Mouse (Mus musculus) embryonic facial prominence, embryonic 14.5 days (tissue): ENCODE measurements around the gene 9030612E09Rik. TPM values are rescaled to one million over a fixed set of nuclear protein-coding genes. Genes with fewer than 3 reads are reported as not detected.

Experiments
- ATAC-seq: fragments of 200-750 bp; cut with Nextera tagmentation; 2 replicates; pipeline ENCODE4 v1.8.0; 2017; ENCODE audit warnings: low read depth, moderate number of reproducible peaks, moderate TSS enrichment
- DNase-seq: peaks from one replicate; pipeline ENCODE4 v3.0.0-alpha.2; 2015; ENCODE audit warnings: low spot score
- H3K27ac ChIP-seq: fragments of 300-500 bp; sonication (generic); replicated peaks from 2 replicates; pipeline ENCODE4 v1.5.1; 2014; ENCODE audit warnings: low read depth, mild to moderate bottlenecking, low read length, moderate library complexity
- H3K27me3 ChIP-seq: fragments of 300-500 bp; sonication (generic); replicated peaks from 2 replicates; pipeline ENCODE4 v1.6.1; 2014; ENCODE audit warnings: low read length; ENCODE audit not compliant: control insufficient read depth, insufficient read depth
- H3K36me3 ChIP-seq: fragments of 300-500 bp; sonication (generic); 2 replicates; pipeline ENCODE4 v1.6.1; 2014; ENCODE audit warnings: low read length, mixed read lengths; ENCODE audit not compliant: control insufficient read depth, insufficient read depth
- H3K4me1 ChIP-seq: fragments of 300-500 bp; sonication (generic); 2 replicates; pipeline ENCODE4 v1.6.1; 2014; ENCODE audit warnings: antibody characterized with exemption, low read length; ENCODE audit not compliant: control insufficient read depth, insufficient read depth
- H3K4me2 ChIP-seq: fragments of 300-500 bp; sonication (generic); 2 replicates; pipeline ENCODE4 v1.6.1; 2014; ENCODE audit warnings: low read depth, mild to moderate bottlenecking, low read length, moderate library complexity, mixed read lengths
- H3K4me3 ChIP-seq: fragments of 300-500 bp; sonication (generic); 2 replicates; pipeline ENCODE4 v1.5.1; 2014; ENCODE audit warnings: low read depth, mild to moderate bottlenecking, low read length
- H3K9ac ChIP-seq: fragments of 300-500 bp; sonication (generic); 2 replicates; pipeline ENCODE4 v1.6.1; 2014; ENCODE audit warnings: low read depth, mild to moderate bottlenecking, low read length, moderate library complexity, mixed read lengths
- H3K9me3 ChIP-seq: fragments of 300-500 bp; sonication (generic); 2 replicates; pipeline ENCODE4 v1.6.1; 2016; ENCODE audit warnings: low read length; ENCODE audit not compliant: control insufficient read depth
- WGBS: fragments of 180-500 bp; shearing (Covaris S2); extraction: QIAGEN DNeasy Blood & Tissue Kit; methylation state at CpG from one replicate; pipeline ENCODE4 v1.1.7; 2014; 5-methylcytosine and 5-hydroxymethylcytosine counted together
- polyA plus RNA-seq: library from polyadenylated mRNA; unstranded; fragments of >200 nt; fragmentation: Nextera tagmentation; extraction: Ambion mirVana; gene quantifications from 2 replicates; pipeline ENCODE4 v1.2.1, GENCODE M21; 2014

9030612E09Rik gene
- polyA plus RNA-seq, 1 experiment from 2014 or later: 0.93 TPM

DNA sequence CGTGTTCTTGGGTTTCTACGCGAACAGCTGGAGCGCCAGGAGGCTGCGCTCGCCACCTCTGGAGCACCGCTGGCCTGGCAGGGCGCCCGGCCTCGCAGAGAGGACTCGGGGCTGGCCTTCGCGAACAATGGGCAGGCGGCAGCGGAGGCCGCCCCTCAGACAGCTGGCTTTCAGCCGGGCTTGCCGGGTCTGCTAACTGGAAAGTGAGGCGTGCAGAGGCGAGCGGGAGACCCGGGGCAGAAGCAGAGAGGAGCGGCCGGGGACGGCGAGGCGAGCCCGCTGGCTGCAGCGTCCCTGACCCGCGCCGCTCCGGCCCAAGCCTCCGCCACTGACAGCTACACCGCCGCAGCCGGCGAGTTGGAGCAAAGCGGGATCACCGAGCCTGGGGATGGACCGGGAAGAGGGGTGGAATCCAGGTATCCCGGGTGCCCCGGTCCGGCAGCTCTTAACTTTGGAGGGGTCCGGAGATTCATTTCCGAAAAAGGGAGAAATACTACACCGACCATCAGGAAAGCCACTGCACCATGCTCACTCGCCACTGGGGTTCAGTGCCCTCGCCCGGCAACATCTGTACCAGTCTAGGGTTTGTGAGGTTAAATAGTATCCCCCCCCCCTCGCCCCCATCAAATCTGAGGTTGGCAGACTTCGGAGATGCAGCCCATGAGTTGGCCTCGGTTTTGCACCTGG, 1.2 kb upstream of the 9030612E09Rik start:
- H3K4me2 ChIP-seq: peak overlapping the region; percentile 76
- ATAC-seq: peak; percentile 45
- H3K27ac ChIP-seq: peak overlapping the region; percentile 84
- no peaks in the 10 kb centered on the region for H3K9me3 ChIP-seq
- peak overlapping the region; percentile 87 for H3K9ac ChIP-seq
- peaks cover 4% of the 10 kb centered on the region; the same call in 1 of the 2 replicates for H3K27me3 ChIP-seq
- H3K4me3 ChIP-seq: peak overlapping the region; percentile 85
- H3K36me3 ChIP-seq: no peaks in the 10 kb centered on the region
- WGBS: 1% methylated on average over 43 of the region's 53 CpGs
- DNase-seq: peak; percentile 87
- H3K4me1 ChIP-seq: peaks cover 25% of the 10 kb centered on the region

DNA sequence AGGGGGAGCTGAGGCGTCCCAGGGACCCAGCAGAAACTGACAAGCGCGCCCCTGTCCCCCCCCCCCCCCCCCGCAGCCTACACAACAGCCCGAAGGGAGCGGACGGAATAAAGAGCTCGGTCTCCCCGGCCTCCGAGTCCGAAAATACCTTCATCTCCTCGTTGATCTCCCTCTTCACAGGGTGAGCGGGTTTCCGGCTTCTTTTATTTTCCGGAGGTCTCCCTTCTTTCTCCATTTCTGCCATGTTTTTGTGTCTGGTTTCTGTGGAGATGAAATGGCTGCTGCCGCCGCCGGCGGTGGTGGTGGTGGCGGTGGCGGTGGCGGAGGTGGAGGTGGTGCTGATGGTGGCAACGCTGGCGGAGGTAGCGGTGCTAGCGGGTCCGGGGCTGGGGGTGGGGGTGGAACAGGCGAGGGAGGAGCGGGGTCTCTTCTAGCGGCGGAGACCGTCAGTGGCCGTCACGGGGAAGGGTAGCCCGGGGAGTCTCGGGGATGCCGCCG, 627 bp upstream of the 9030612E09Rik start:
- Histone ChIP-seq H3K4me3 (peak overlapping the region; percentile 85), H3K27me3 (peaks cover 4% of the 10 kb centered on the region; the same call in 1 of the 2 replicates), H3K9me3 (no peaks in the 10 kb centered on the region), H3K9ac (peak overlapping the region; percentile 87), H3K27ac (peak overlapping the region; percentile 84), H3K4me1 (peaks cover 25% of the 10 kb centered on the region), H3K4me2 (peak overlapping the region; percentile 76), H3K36me3 (no peaks in the 10 kb centered on the region)
- peak; percentile 35; the same call in 1 of the 2 replicates for ATAC-seq
- 0% methylated on average over 27 of the region's 38 CpGs for WGBS
- DNase-seq: no peak

DNA sequence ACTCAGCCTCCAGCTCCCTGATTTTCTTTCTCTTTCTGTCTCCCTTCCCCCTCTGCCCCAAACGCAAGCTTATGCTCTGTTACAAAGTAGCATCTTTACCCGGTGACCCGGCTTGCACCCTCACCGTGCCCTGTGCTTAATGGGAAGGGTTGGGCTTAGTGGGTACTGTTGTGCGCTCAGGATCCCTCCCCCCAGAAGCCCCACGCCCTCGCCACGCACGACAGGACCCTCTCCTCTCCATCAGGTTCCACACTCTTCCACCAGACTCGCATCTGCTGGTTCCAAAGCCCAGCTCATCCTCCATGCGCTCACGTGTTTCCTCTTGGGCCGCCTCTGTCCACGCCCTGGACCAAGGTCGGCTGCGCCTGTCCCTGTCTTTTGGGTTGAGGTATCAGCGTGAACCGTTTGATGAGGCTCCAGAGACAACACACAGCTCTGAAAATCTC, 675 bp downstream of the 9030612E09Rik start:
- under 1% methylated on average over 17 of the region's 18 CpGs for WGBS
- Histone ChIP-seq H3K36me3 (no peaks in the 10 kb centered on the region), H3K27ac (peak overlapping the region; percentile 84), H3K4me1 (peaks cover 18% of the 10 kb centered on the region), H3K4me2 (peak overlapping the region; percentile 76), H3K9ac (peak overlapping the region; percentile 87), H3K9me3 (no peaks in the 10 kb centered on the region), H3K4me3 (peak overlapping the region; percentile 85), H3K27me3 (peaks cover 4% of the 10 kb centered on the region; the same call in 1 of the 2 replicates)
- DNase-seq (no peak), ATAC-seq (0 out of 2 replicates have a peak, but pooled peaks have one; percentile 0)

GRCm38 (mm10) chr10:43180313-43180912, 5.9 kb downstream of the 9030612E09Rik start:
- WGBS: 57% methylated on average over 5 of the region's 5 CpGs
- ATAC-seq (peak; percentile 33; the same call in 1 of the 2 replicates), DNase-seq (peak; percentile 67)
- Histone ChIP-seq H3K4me1 (0 out of 2 replicates have a peak, but pooled peaks cover 5% of the 10 kb centered on the region), H3K27me3 (peaks cover 4% of the 10 kb centered on the region; the same call in 1 of the 2 replicates), H3K9me3 (no peaks in the 10 kb centered on the region), H3K4me2 (no peak overlapping the region), H3K36me3 (no peaks in the 10 kb centered on the region), H3K9ac (no peak overlapping the region), H3K27ac (no peak overlapping the region), H3K4me3 (no peak overlapping the region)

- ATAC-seq: no peak
- no peak overlapping the region for H3K27ac ChIP-seq
- WGBS: 89% methylated on average over 2 of the region's 2 CpGs
- no peaks in the 10 kb centered on the region for H3K27me3 ChIP-seq
- no peak overlapping the region for H3K4me2 ChIP-seq
- H3K4me3 ChIP-seq: no peak overlapping the region
- DNase-seq: no peak
- H3K36me3 ChIP-seq: no peaks in the 10 kb centered on the region
- H3K9ac ChIP-seq: no peak overlapping the region
- no peaks in the 10 kb centered on the region for H3K4me1 ChIP-seq
- no peaks in the 10 kb centered on the region for H3K9me3 ChIP-seq
Observed at GRCm38 (mm10) chr10:43200206-43200605, 25.7 kb downstream of the 9030612E09Rik start.

GRCm38 (mm10) chr10:43203865-43204264, 29.4 kb downstream of the 9030612E09Rik start:
- no peak for ATAC-seq
- Histone ChIP-seq H3K27me3 (no peaks in the 10 kb centered on the region), H3K4me1 (no peaks in the 10 kb centered on the region), H3K36me3 (no peaks in the 10 kb centered on the region), H3K4me2 (no peak overlapping the region), H3K4me3 (no peak overlapping the region), H3K9me3 (peaks cover 4% of the 10 kb centered on the region; the same call in 1 of the 2 replicates), H3K27ac (no peak overlapping the region), H3K9ac (no peak overlapping the region)
- peak; percentile 44 for DNase-seq
- 54% methylated on average over 3 of the region's 3 CpGs for WGBS

DNA sequence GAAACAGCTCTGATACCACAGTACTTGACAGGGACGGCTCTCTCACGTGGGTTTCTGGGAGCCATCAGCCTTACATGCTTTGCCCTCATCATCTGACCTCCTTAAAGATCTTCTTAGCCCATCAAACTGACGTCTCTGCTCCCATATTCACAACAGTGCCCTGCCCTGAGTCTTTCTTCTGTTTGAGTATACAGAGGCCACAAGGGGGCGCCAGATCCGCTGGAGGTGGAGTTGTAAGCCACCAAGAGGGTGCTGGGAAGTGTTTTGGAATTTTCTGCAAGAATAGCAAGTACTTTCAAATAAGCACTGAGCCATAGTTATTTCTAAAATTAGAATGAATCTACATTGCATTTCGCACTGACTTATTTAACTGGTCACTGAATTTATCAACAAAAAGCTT, 37.4 kb downstream of the 9030612E09Rik start:
- ATAC-seq (no peak), DNase-seq (no peak)
- Histone ChIP-seq H3K9me3 (peaks cover 12% of the 10 kb centered on the region), H3K27me3 (no peaks in the 10 kb centered on the region), H3K9ac (no peak overlapping the region), H3K36me3 (no peaks in the 10 kb centered on the region), H3K4me3 (no peak overlapping the region), H3K4me1 (no peaks in the 10 kb centered on the region), H3K27ac (no peak overlapping the region), H3K4me2 (no peak overlapping the region)
- 32% methylated on average over 6 of the region's 6 CpGs for WGBS

- H3K27me3 ChIP-seq: no peaks in the 10 kb centered on the region
- WGBS: 91% methylated on average over 13 of the region's 13 CpGs
Observed at GRCm38 (mm10) chr10:43217361-43217900, 42.9 kb downstream of the 9030612E09Rik start.

More at GRCm38 (mm10) chr10:43217361-43217900, 42.9 kb downstream of the 9030612E09Rik start:
- Histone ChIP-seq H3K27ac (no peak overlapping the region), H3K9ac (no peak overlapping the region), H3K9me3 (no peaks in the 10 kb centered on the region), H3K4me1 (peaks cover 4% of the 10 kb centered on the region; the same call in 1 of the 2 replicates), H3K4me2 (no peak overlapping the region), H3K36me3 (no peaks in the 10 kb centered on the region), H3K4me3 (no peak overlapping the region)
- no peak for ATAC-seq
- DNase-seq: no peak
